Mouse (Mus musculus): ENCODE results near the gene Dcaf6.

GRCm38 (mm10) chr1:165393033-165393432 is 67.2 kb downstream of the Dcaf6 start:
- TF ChIP-seq E2F4 (IDR thresholded peaks at IDR 0.05; ENCODE audit: insufficient read depth): no peak
- no peak for TF ChIP-seq POLR2A (IDR thresholded peaks at IDR 0.05; ENCODE audit: insufficient read length, low read depth)
- no peak for TF ChIP-seq MYOG (IDR thresholded peaks at IDR 0.05; ENCODE audit: control insufficient read depth in 1 of 3, insufficient read depth in 1 of 3, insufficient read length in 2 of 3, low read depth in 2 of 3)
- TF ChIP-seq USF1 (IDR thresholded peaks at IDR 0.05; ENCODE audit: low read depth): no peak
- TF ChIP-seq TCF12 (IDR thresholded peaks at IDR 0.05; ENCODE audit: insufficient read depth, poor library complexity, severe bottlenecking): no peak
- no peak for TF ChIP-seq CEBPB (IDR thresholded peaks at IDR 0.05; ENCODE audit: insufficient read depth, poor library complexity, severe bottlenecking)
- no peak for TF ChIP-seq MAX (IDR thresholded peaks at IDR 0.05; ENCODE audit: low read depth)
- TF ChIP-seq REST (IDR thresholded peaks at IDR 0.05; ENCODE audit: insufficient read depth, insufficient read length): no peak
- TF ChIP-seq MYOD1 (IDR thresholded peaks at IDR 0.05; ENCODE audit: control insufficient read depth in 1 of 3, insufficient read length in 2 of 3, low read depth in 2 of 3): no peak
- no peak for TF ChIP-seq TCF3 (IDR thresholded peaks at IDR 0.05; ENCODE audit: insufficient read length, low read depth)
